Mouse (Mus musculus) testis, adult 2 months (tissue): ENCODE measurements around the gene Zbtb48.

Experiments used
- CTCF ChIP-seq: fragments of 200-500 bp; IDR thresholded peaks from 2 replicates; pipeline ENCODE4 v1.5.1; 2012; ENCODE audit warnings: low read depth, mild to moderate bottlenecking, inconsistent platforms, low read length, moderate library complexity; ENCODE audit not compliant: control insufficient read depth, insufficient read depth, insufficient replicate concordance
- POLR2A ChIP-seq: fragments of 200-500 bp; IDR thresholded peaks from 2 replicates; pipeline ENCODE4 v1.6.1; 2012; ENCODE audit warnings: low read depth, mild to moderate bottlenecking, inconsistent platforms, low read length, moderate library complexity; ENCODE audit not compliant: control insufficient read depth

- TF ChIP-seq CTCF: no peak
- TF ChIP-seq POLR2A: no peak
These were observed 5.8 kb downstream of the Zbtb48 start for GRCm38 (mm10) chr4:152021568-152022097.
